Mouse (Mus musculus) neural tube, embryonic 15.5 days (tissue): ENCODE measurements at regions not wholly inside any gene's neighbourhood (a gene's known extent, or its start where the extent isn't known, plus 50 kb on each side); places are given as distances from the start of the nearest gene placed in this dataset.

ENCODE experiments used
- ATAC-seq: fragments of 200-750 bp; cut with Nextera tagmentation; 2 replicates; pipeline ENCODE4 v1.8.0; 2017; ENCODE audit warnings: mild to moderate bottlenecking, moderate TSS enrichment, moderate library complexity; ENCODE audit not compliant: low FRiP score
- H3K27ac ChIP-seq: fragments of 300-500 bp; sonication (generic); replicated peaks from 2 replicates; pipeline ENCODE4 v1.5.1; 2015; ENCODE audit warnings: mild to moderate bottlenecking, inconsistent platforms
- H3K27me3 ChIP-seq: fragments of 300-500 bp; sonication (generic); replicated peaks from 2 replicates; pipeline ENCODE4 v1.6.1; 2015; ENCODE audit warnings: inconsistent platforms
- H3K36me3 ChIP-seq: fragments of 300-500 bp; sonication (generic); 2 replicates; pipeline ENCODE4 v1.6.1; 2015; ENCODE audit warnings: inconsistent platforms
- H3K4me1 ChIP-seq: fragments of 300-500 bp; sonication (generic); 2 replicates; pipeline ENCODE4 v1.6.1; 2015; ENCODE audit warnings: inconsistent platforms
- H3K4me2 ChIP-seq: fragments of 300-500 bp; sonication (generic); 2 replicates; pipeline ENCODE4 v1.6.1; 2015; ENCODE audit warnings: inconsistent platforms, mild to moderate bottlenecking, moderate library complexity
- H3K4me3 ChIP-seq: fragments of 300-500 bp; sonication (generic); replicated peaks from 2 replicates; pipeline ENCODE4 v1.5.1; 2015; ENCODE audit warnings: mild to moderate bottlenecking, inconsistent platforms
- H3K9ac ChIP-seq: fragments of 300-500 bp; sonication (generic); replicated peaks from 2 replicates; pipeline ENCODE4 v1.6.1; 2015; ENCODE audit warnings: mild to moderate bottlenecking, inconsistent platforms
- H3K9me3 ChIP-seq: fragments of 300-500 bp; sonication (generic); replicated peaks from 2 replicates; pipeline ENCODE4 v1.6.1; 2016; ENCODE audit warnings: inconsistent platforms
- WGBS: fragments of 180-500 bp; shearing (Covaris S2); methylation state at CpG from one replicate; pipeline ENCODE4 v1.1.7; 2015; ENCODE audit warnings: mixed read lengths; 5-methylcytosine and 5-hydroxymethylcytosine counted together

DNA sequence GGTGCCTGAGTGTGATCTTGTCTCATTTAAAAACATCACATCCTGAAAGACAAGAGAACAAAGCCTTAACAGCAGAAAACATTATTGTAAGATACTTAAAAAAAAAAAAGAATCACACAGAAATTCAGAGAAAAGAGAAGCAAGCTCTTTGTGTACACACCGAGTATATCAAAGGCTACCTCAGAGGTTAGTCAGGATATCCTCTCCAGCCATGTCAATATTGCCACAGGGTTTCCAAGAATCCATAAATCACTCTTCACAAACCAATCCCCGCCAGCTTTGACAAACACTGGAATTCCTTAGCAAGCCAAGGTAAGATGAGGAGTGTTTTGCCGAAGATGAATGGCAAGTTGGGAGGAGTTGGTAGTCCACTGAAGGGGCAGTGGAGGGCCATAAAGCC, 311.3 kb upstream of the Ldb2 start:
- Histone ChIP-seq H3K27ac (no peak overlapping the region; the same call in 1 of the 2 replicates), H3K4me3 (no peak overlapping the region), H3K4me2 (no peak overlapping the region), H3K27me3 (no peaks in the 10 kb centered on the region), H3K9me3 (no peaks in the 10 kb centered on the region), H3K4me1 (no peaks in the 10 kb centered on the region; the same call in 1 of the 2 replicates), H3K36me3 (no peaks in the 10 kb centered on the region), H3K9ac (no peak overlapping the region)
- 41% methylated on average over 3 of the region's 3 CpGs for whole genome bisulfite sequencing
- no peak for ATAC-seq

DNA sequence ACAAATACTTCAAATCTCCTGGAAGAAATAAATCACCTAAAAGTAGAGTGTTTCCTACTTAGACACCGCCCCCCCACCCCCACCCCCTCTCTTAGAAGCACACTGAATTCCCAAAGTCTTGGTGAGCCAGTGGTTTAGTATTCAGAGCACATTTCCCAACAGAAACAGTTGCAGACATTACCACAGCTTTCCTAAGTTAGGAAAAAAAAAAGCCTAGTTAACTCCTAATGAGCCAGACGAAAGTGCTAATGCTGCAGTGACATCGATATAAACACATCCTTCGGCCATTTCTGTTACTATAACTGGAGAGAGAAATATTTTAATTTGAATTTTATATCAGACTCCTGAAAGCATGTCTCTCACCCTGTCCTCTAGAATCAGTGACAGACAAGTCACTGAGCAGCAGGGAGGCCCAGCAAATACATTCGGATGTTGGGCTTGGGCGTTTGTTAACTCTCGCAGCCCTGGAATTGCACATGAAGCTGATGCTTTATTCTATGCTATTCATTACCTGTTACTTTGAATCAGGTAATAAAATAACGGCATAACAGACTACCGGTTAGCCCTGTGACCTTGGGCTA, 305.8 kb upstream of the Ldb2 start:
- WGBS = 62% methylated on average over 9 of the region's 9 CpGs
- Histone ChIP-seq H3K9ac (no peak overlapping the region), H3K36me3 (no peaks in the 10 kb centered on the region), H3K27ac (no peak overlapping the region), H3K4me3 (no peak overlapping the region), H3K27me3 (no peaks in the 10 kb centered on the region), H3K4me2 (no peak overlapping the region), H3K4me1 (peaks cover 37% of the 10 kb centered on the region), H3K9me3 (no peaks in the 10 kb centered on the region)
- peak; percentile 58; the same call in 1 of the 2 replicates for ATAC-seq

DNA sequence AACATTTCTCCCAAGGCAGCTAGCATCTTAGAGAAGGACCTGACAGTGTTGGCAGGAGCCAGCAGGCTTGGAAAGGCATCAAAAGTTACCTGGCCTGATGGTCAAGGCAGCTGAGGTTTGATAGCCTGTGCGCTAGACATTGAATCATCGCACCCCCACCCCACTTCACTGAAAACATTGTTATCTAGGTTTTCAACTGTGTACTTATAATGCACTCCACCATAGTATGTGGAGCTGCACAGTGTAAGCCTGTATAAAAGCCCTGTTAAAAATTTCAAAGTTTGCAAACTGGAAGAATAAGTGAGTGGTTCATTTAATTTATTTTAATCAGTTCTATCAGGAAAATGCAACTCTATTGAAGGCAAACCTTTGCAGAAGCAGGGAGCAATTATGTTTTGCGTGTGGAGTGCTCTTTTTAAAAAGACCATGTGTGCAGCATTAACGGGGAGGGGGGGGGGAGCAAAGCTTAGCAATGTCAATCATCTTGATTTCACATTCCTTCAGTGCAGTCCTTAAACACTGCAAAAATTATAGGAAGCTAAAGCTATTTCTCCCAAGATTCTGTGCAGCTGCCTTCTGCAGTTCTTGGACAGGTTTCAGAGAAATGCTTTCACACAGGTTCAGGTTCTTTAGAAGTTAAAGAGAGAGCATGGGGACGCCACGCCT, 304.4 kb upstream of the Ldb2 start:
- Histone ChIP-seq H3K4me2 (no peak overlapping the region), H3K27me3 (no peaks in the 10 kb centered on the region), H3K9me3 (no peaks in the 10 kb centered on the region), H3K9ac (no peak overlapping the region), H3K36me3 (no peaks in the 10 kb centered on the region), H3K27ac (no peak overlapping the region), H3K4me1 (peaks cover 37% of the 10 kb centered on the region), H3K4me3 (no peak overlapping the region)
- WGBS = 89% methylated on average over 6 of the region's 6 CpGs
- no peak for ATAC-seq

DNA sequence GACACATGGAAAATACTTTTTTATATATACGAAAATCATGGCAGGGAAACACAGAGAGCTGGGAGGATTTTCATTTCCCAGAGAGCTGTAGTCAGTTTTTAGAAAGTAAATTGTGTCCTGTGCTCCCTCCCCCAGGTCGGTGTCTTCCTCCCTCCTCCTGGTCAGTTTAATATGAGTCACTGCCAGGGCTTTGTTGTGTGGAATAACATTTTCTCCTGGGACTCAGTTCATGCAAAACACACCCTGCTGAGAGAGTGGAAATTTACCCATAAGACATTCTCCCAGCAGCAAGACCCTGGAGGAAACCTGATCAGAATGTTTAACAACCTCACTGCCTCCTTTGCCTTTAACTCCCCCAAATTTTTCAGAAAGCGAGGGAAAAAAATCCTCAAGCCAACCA, 303.2 kb upstream of the Ldb2 start:
- no peak overlapping the region for H3K9ac ChIP-seq
- H3K27me3 ChIP-seq = no peaks in the 10 kb centered on the region
- peaks cover 37% of the 10 kb centered on the region for H3K4me1 ChIP-seq
- ATAC-seq = no peak
- H3K27ac ChIP-seq = peak overlapping the region; percentile 61
- H3K4me3 ChIP-seq = no peak overlapping the region
- WGBS = 38% methylated on average over 3 of the region's 3 CpGs
- H3K9me3 ChIP-seq = no peaks in the 10 kb centered on the region
- no peak overlapping the region for H3K4me2 ChIP-seq
- no peaks in the 10 kb centered on the region for H3K36me3 ChIP-seq

DNA sequence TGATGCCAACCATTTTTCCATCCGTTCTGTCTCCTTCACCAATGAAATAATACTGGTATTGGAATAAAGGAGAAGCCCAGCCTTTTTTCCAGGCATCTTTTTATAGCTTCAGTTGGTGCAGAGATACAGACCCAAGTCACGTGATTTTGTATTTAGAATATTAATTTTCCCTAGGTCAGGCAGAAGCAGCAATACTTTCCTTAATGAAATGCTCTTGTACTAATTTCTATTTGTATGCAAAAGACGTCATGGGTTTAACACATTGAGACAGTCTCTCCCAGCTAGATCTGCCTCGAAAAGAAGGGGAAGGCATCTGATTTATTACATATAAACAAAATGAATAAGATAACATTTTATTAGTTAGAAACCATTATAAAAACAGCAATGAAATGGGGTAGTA, 302.3 kb upstream of the Ldb2 start:
- Histone ChIP-seq H3K9me3 (no peaks in the 10 kb centered on the region), H3K27ac (peak overlapping the region; percentile 56; the same call in 1 of the 2 replicates), H3K4me3 (no peak overlapping the region), H3K9ac (no peak overlapping the region), H3K4me2 (no peak overlapping the region), H3K27me3 (no peaks in the 10 kb centered on the region), H3K4me1 (peaks cover 37% of the 10 kb centered on the region), H3K36me3 (no peaks in the 10 kb centered on the region)
- WGBS = 22% methylated on average over 4 of the region's 4 CpGs
- ATAC-seq = no peak; the same call in 1 of the 2 replicates

DNA sequence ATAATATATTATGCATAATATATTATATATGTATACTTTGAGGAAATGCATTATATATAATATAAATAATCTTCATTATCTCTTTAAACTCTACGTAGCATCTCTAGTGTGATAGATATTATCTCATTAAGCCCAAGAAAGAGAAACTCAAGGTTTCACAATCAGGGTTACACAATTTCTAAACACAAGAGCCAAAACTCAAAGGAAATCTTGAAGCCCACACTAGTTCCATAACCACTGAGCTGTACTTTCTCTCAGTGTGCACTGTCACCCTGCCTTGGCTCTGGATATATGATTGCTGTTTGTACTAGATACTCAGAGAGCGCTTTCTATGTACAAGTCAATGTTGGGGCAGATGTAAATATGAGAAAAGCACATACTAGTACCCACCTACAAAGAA, 299.6 kb upstream of the Ldb2 start:
- peaks cover 22% of the 10 kb centered on the region for H3K4me1 ChIP-seq
- ATAC-seq = no peak
- no peaks in the 10 kb centered on the region for H3K9me3 ChIP-seq
- H3K36me3 ChIP-seq = no peaks in the 10 kb centered on the region
- no peak overlapping the region for H3K9ac ChIP-seq
- H3K4me3 ChIP-seq = no peak overlapping the region
- H3K27ac ChIP-seq = no peak overlapping the region
- 92% methylated on average over 2 of the region's 2 CpGs for WGBS
- H3K4me2 ChIP-seq = no peak overlapping the region
- H3K27me3 ChIP-seq = no peaks in the 10 kb centered on the region

DNA sequence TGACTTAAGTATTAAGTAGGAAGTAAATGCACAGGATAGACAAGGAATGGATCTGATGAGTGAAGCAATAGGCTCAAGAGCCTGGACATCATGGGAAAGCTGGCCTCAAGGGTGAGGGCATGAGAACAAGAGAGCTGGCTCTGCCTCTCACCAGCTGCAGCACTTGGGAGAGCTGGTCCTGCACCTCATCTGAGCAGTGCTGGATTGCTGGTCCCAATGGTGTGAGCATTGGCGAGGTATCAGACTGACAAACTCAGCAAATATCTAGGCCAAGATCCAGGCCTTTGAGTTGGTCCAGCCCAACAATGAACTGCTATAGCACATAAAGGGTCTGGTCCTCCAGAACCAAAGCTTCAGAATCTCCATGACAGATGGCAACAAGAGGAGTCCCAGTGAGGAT, 298.5 kb upstream of the Ldb2 start:
- H3K27me3 ChIP-seq = no peaks in the 10 kb centered on the region

DNA sequence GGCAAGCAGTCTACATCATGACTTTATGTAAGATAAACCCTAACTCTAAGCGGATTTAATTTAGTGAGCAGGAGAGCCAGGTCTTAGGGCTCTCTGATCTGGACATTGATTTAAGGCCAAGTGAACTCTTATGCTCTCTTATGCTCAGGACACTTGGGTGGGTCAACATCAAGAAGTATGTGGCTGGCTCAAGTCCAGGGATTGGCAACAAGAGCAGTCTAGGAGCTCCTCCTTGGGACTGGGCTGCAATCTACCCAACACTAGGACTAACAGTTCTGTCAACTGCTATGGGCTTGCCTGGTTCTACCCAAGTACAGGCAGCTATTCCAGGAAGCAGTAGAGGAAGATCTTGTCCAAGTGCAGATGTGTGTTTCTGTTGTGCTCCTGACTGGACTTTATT, 285.3 kb upstream of the Ldb2 start:
- Histone ChIP-seq H3K36me3 (no peaks in the 10 kb centered on the region), H3K9ac (no peak overlapping the region), H3K27ac (no peak overlapping the region), H3K27me3 (no peaks in the 10 kb centered on the region), H3K4me2 (no peak overlapping the region), H3K4me1 (no peaks in the 10 kb centered on the region), H3K9me3 (no peaks in the 10 kb centered on the region), H3K4me3 (no peak overlapping the region)
- 93% methylated on average over 1 of the region's 1 CpGs for WGBS
- no peak for ATAC-seq

More for the DNA sequence above, 298.5 kb upstream of the Ldb2 start:
- Histone ChIP-seq H3K4me2 (no peak overlapping the region), H3K9me3 (no peaks in the 10 kb centered on the region), H3K9ac (no peak overlapping the region), H3K36me3 (no peaks in the 10 kb centered on the region), H3K4me1 (peaks cover 16% of the 10 kb centered on the region), H3K4me3 (no peak overlapping the region), H3K27ac (no peak overlapping the region)
- ATAC-seq = no peak
- 90% methylated on average over 1 of the region's 1 CpGs for WGBS

DNA sequence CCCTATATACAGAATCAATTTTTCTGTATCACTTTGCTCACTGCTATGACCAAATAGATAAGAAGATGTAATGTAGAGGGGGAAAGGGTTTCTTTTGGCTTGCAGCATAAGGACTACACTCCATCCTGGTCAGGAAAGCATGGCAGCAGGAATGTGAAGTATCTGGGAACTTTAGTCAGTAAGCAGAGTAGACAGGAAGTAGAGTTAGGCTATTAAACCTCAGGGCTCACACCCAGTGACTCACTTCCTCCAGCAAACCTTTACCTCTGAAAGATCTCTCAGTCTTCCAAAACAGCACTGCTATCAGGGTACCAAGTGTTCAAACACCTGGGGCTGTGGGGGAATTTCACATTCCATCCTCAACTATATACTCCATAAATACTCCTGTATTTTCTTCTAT, 283.1 kb upstream of the Ldb2 start:
- Histone ChIP-seq H3K36me3 (no peaks in the 10 kb centered on the region), H3K27ac (no peak overlapping the region), H3K4me1 (no peaks in the 10 kb centered on the region), H3K27me3 (no peaks in the 10 kb centered on the region), H3K4me2 (no peak overlapping the region), H3K9me3 (no peaks in the 10 kb centered on the region), H3K9ac (no peak overlapping the region), H3K4me3 (no peak overlapping the region)
- no peak for ATAC-seq

DNA sequence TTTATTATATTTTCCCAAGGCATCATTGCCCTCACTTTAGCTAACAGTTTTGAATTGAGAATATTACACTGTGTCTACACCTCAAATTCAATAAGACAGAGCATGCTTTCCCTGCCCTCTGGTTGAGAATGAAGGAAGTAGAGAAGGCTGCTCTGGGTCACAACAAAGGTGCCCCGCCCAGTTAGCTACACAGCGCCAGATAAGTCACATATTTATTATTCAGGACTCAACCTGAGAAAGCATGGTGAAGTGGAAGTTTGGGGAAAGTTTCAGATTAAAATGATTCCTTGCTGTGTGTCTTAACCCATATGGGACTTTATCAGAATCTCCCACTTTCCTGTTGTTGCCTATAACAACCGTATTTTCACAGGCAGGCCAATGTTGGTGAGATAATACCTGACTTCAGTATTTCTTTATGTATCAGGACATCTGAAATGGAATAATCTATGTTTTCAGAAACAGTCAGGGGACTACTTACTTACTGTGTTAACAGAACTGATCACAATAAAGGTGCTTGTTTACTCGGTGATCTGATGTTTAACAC, 276.9 kb upstream of the Ldb2 start:
- 81% methylated on average over 4 of the region's 4 CpGs for WGBS
- H3K4me2 ChIP-seq = no peak overlapping the region
- H3K9ac ChIP-seq = no peak overlapping the region
- H3K4me3 ChIP-seq = no peak overlapping the region
- no peaks in the 10 kb centered on the region for H3K4me1 ChIP-seq
- H3K9me3 ChIP-seq = no peaks in the 10 kb centered on the region
- H3K36me3 ChIP-seq = no peaks in the 10 kb centered on the region
- no peak for ATAC-seq
- H3K27me3 ChIP-seq = no peaks in the 10 kb centered on the region
- H3K27ac ChIP-seq = no peak overlapping the region

DNA sequence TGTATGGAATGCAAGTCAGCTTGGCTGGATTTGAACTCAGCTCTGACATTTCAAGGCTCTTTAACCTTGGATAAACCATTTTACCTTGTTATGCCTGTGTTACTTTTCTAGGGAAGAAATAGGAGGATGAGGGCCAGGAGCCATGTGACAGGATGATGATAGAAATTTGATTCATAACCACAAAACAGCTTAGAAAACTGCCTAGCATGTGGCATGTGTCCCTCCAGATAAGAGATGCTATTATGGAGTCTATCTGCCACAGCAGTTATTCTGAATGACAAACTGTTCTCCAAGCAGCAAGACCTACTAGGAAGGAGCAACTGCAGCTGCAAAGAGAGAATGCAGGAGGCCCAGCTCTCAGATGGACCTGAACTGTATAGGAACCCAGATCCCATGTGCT, 275.7 kb upstream of the Ldb2 start:
- Histone ChIP-seq H3K4me2 (no peak overlapping the region), H3K27me3 (no peaks in the 10 kb centered on the region), H3K36me3 (no peaks in the 10 kb centered on the region), H3K4me1 (no peaks in the 10 kb centered on the region), H3K4me3 (no peak overlapping the region), H3K27ac (no peak overlapping the region), H3K9ac (no peak overlapping the region), H3K9me3 (no peaks in the 10 kb centered on the region)
- no peak for ATAC-seq

DNA sequence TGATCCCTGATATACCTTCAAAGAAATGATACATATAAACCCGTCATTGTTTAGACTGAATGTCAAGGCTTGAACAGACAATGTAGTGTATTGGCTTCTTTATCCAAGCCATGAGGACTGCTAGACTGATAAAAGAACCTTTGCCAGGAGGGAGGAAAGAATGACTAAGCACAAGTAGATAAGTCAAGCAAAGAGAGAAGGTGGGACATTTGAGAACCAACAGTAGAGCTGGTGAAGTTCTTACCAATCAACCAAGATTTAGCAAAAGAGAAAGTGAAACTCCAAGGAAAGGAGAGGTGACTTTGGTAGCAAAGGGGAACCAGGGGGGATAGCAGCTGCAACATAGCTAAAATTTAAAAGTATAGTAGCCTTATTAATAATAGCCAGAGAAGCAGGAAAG, 273.0 kb upstream of the Ldb2 start:
- no peaks in the 10 kb centered on the region for H3K27me3 ChIP-seq
- no peak overlapping the region for H3K4me2 ChIP-seq

More for the DNA sequence above, 273.0 kb upstream of the Ldb2 start:
- H3K9me3 ChIP-seq = no peaks in the 10 kb centered on the region
- H3K36me3 ChIP-seq = no peaks in the 10 kb centered on the region
- no peak for ATAC-seq
- H3K4me3 ChIP-seq = no peak overlapping the region
- 92% methylated on average over 1 of the region's 1 CpGs for WGBS
- no peak overlapping the region for H3K9ac ChIP-seq
- no peak overlapping the region for H3K27ac ChIP-seq
- no peaks in the 10 kb centered on the region for H3K4me1 ChIP-seq
